Mouse (Mus musculus): ENCODE data around the gene Cbfa2t3. TPM values are rescaled to one million over a fixed set of nuclear protein-coding genes. Genes with fewer than 3 reads are reported as not detected.
A peak's percentile ranks its signal among the peaks of the same experiment; 100 is the strongest.

Cbfa2t3 gene
- polyA plus RNA-seq, 1 experiment from 2014 or later, result 27.7 TPM

DNA sequence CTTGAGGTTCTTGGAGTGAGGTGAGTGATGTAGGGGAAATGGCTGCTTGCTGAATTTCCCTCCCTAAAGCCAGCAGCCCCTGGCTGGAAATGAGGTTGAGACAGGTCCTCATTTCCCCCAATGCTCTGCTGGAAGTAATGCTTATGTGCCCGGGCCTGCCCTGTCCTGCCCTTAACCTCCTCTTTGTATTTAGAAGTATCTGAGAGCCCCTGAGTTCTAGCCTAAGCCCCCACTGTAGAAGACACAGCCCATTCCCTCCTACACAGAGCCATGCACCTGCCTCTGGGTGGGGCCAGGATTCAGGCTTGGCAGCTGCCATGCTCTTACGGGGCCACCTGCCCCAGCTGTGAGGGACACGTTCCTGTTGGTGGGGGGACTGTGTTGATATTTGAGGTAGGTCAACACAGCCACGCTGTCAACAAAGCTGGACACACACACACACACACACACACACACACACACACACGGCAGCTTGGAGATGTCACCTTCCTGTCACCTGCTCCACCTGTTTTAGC is 598 bp downstream of the Cbfa2t3 start:
- no peak for ATAC-seq (ENCODE audit: low FRiP score)
- no peaks in the 10 kb centered on the region for H3K4me1 ChIP-seq (replicated peaks; ENCODE audit: control insufficient read depth, insufficient read depth, low read length)
- WGBS, result 81% methylated on average over 5 of the region's 5 CpGs
- H3K4me3 ChIP-seq (replicated peaks; ENCODE audit: low read length), result no peak overlapping the region
- DNase-seq (ENCODE audit: low spot score), result no peak
- H3K27ac ChIP-seq, result no peak overlapping the region
- no peaks in the 10 kb centered on the region for H3K36me3 ChIP-seq (replicated peaks; ENCODE audit: control insufficient read depth, insufficient read depth)
- H3K9me3 ChIP-seq (ENCODE audit: control insufficient read depth, low read length), result no peaks in the 10 kb centered on the region
- H3K9ac ChIP-seq, result no peak overlapping the region
- H3K4me2 ChIP-seq (replicated peaks), result no peak overlapping the region
- no peaks in the 10 kb centered on the region for H3K27me3 ChIP-seq (ENCODE audit: control insufficient read depth, insufficient read depth, low read length)

DNA sequence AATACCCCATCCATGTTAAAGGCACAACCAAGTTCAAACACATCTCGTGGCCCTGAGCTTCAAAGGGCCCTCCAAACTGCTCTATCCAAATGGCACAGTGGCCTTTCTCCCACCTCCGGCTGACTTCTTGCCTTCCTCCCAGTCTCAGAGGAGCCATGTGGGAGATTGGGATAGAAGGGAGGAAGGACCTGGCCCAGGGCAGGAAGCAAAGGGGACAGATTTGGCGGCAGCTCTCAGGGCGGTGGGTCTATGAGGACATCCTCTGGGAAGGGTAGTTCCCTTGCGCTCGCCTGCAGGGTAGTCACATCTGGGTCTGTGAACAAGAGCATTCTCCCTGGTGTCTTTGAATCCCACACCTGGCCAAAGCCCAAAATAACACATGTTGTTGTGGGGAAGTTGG is 1.3 kb downstream of the Cbfa2t3 start:
- H3K36me3 ChIP-seq (replicated peaks; ENCODE audit: control insufficient read depth, insufficient read depth), result no peaks in the 10 kb centered on the region
- H3K4me3 ChIP-seq (replicated peaks; ENCODE audit: low read length), result no peak overlapping the region
- no peak for DNase-seq (ENCODE audit: low spot score)
- H3K4me1 ChIP-seq (replicated peaks; ENCODE audit: control insufficient read depth, insufficient read depth, low read length), result no peaks in the 10 kb centered on the region
- H3K27me3 ChIP-seq (ENCODE audit: control insufficient read depth, insufficient read depth, low read length), result no peaks in the 10 kb centered on the region
- no peak for ATAC-seq (ENCODE audit: low FRiP score)
- no peak overlapping the region for H3K4me2 ChIP-seq (replicated peaks)
- H3K27ac ChIP-seq, result no peak overlapping the region
- H3K9me3 ChIP-seq (ENCODE audit: control insufficient read depth, low read length), result no peaks in the 10 kb centered on the region
- no peak overlapping the region for H3K9ac ChIP-seq
- 90% methylated on average over 6 of the region's 6 CpGs for WGBS

DNA sequence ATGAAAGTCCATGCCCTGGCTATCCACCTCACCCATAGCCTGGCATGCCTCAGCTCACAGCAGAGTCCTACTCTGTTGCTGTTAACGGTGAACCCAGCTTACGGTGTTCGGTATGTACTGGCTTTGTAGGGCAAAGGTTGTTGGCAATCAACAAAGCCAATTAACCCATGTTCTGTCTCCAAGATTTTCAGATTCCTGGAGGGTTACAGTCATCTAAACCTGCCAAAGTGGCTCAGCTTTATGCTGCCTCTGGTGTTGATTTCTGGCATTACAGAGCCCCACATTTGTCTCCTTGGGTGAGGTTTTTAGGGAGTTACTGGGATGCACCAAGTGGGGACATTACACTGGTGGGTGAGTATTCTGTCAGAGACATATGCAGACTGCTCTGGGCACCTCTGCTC is 1.7 kb downstream of the Cbfa2t3 start:
- ATAC-seq (ENCODE audit: low FRiP score), result no peak
- 81% methylated on average over 3 of the region's 3 CpGs for WGBS

DNA sequence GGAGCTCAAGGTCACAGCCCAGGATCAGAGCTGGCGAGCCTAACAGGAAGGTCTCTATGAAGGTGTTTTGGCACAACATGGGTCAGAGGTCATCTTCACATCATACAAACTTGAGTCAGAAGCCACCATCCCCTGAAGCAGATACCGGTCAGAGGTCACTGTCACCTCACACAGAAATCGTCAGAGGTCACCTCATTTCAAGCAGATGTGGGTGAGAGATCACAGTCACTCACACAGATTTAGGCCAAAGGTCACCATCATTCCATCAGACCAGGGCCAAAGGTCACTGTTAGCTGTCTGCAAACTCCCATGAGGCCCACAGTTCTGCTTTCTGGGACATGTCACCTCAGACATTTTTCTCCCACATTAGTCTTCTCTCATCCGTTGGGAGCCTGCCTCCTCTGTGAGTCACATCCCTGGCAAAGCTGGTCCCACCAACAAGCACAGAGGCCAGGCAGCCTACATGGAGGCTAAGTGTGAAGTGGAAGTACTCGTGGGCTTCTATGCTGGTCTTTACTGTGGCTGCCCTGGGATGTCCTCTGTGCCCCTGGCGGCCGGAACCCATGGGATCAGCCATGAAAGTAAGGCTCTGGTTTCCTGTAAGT is 3.4 kb downstream of the Cbfa2t3 start:
- H3K4me3 ChIP-seq (replicated peaks; ENCODE audit: low read length), result no peak overlapping the region
- H3K36me3 ChIP-seq (replicated peaks; ENCODE audit: control insufficient read depth, insufficient read depth), result no peaks in the 10 kb centered on the region
- 66% methylated on average over 7 of the region's 7 CpGs for WGBS
- no peak overlapping the region for H3K4me2 ChIP-seq (replicated peaks)
- no peaks in the 10 kb centered on the region for H3K27me3 ChIP-seq (ENCODE audit: control insufficient read depth, insufficient read depth, low read length)
- no peak for DNase-seq (ENCODE audit: low spot score)
- H3K9me3 ChIP-seq (ENCODE audit: control insufficient read depth, low read length), result no peaks in the 10 kb centered on the region
- ATAC-seq (ENCODE audit: low FRiP score), result no peak
- no peak overlapping the region for H3K9ac ChIP-seq
- H3K27ac ChIP-seq, result no peak overlapping the region
- H3K4me1 ChIP-seq (replicated peaks; ENCODE audit: control insufficient read depth, insufficient read depth, low read length), result no peaks in the 10 kb centered on the region

More for the DNA sequence above, 1.7 kb downstream of the Cbfa2t3 start:
- no peak for DNase-seq (ENCODE audit: low spot score)
- H3K36me3 ChIP-seq (replicated peaks; ENCODE audit: control insufficient read depth, insufficient read depth), result no peaks in the 10 kb centered on the region
- no peaks in the 10 kb centered on the region for H3K27me3 ChIP-seq (ENCODE audit: control insufficient read depth, insufficient read depth, low read length)
- H3K9me3 ChIP-seq (ENCODE audit: control insufficient read depth, low read length), result no peaks in the 10 kb centered on the region
- H3K4me3 ChIP-seq (replicated peaks; ENCODE audit: low read length), result no peak overlapping the region
- no peak overlapping the region for H3K4me2 ChIP-seq (replicated peaks)
- no peak overlapping the region for H3K9ac ChIP-seq
- no peak overlapping the region for H3K27ac ChIP-seq
- H3K4me1 ChIP-seq (replicated peaks; ENCODE audit: control insufficient read depth, insufficient read depth, low read length), result no peaks in the 10 kb centered on the region

DNA sequence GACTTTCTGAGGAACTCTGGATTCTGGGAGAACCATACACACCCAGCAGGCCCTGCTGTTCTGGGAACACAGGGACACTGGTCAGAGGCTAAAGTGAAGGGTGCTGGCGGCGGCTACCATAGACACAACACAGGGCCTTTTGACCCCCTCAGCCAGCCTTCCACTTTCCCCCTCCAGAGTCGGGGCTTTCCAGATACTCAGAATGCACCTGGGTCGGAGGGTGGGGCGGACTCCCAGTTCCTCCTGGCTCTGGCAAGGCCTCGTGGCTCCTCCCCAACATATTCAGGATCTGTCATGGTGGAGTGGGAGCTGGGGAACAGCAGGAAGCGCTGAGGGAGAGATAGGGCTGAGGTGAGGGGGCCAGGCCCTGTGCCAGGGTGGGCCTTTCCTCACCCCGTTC is 6.8 kb downstream of the Cbfa2t3 start:
- H3K36me3 ChIP-seq (replicated peaks; ENCODE audit: control insufficient read depth, insufficient read depth), result no peaks in the 10 kb centered on the region
- H3K4me2 ChIP-seq (replicated peaks), result no peak overlapping the region
- H3K27me3 ChIP-seq (ENCODE audit: control insufficient read depth, insufficient read depth, low read length), result no peaks in the 10 kb centered on the region
- H3K4me1 ChIP-seq (replicated peaks; ENCODE audit: control insufficient read depth, insufficient read depth, low read length), result no peaks in the 10 kb centered on the region
- ATAC-seq (ENCODE audit: low FRiP score), result no peak
- DNase-seq (ENCODE audit: low spot score), result no peak
- no peak overlapping the region for H3K9ac ChIP-seq
- H3K9me3 ChIP-seq (ENCODE audit: control insufficient read depth, low read length), result no peaks in the 10 kb centered on the region
- H3K4me3 ChIP-seq (replicated peaks; ENCODE audit: low read length), result no peak overlapping the region
- 76% methylated on average over 8 of the region's 8 CpGs for WGBS
- no peak overlapping the region for H3K27ac ChIP-seq

DNA sequence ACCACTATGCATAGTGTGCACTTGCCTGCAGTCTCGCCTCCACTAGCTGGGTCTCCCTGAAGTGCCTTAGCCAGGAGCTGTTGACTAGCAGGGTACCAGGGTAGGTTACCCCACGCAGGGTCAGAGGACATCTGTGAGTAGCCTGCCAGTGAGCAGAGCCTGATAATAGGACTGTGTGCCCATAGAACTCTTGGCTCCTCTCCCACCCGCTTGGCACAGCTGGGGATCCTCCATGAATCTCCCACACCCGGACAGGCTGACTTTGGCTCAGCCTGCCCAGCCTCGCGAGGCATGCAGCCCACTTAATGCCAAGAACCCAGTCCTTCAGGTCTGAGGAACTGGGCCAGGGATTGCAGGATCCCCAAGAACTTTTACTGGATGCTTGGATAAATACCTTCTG is 7.9 kb downstream of the Cbfa2t3 start:
- no peaks in the 10 kb centered on the region for H3K27me3 ChIP-seq (ENCODE audit: control insufficient read depth, insufficient read depth, low read length)
- 0 out of 2 replicates have a peak, but pooled peaks cover 3% of the 10 kb centered on the region for H3K4me1 ChIP-seq (replicated peaks; ENCODE audit: control insufficient read depth, insufficient read depth, low read length)
- no peaks in the 10 kb centered on the region for H3K9me3 ChIP-seq (ENCODE audit: control insufficient read depth, low read length)
- WGBS, result 70% methylated on average over 6 of the region's 6 CpGs
- no peak overlapping the region for H3K4me3 ChIP-seq (replicated peaks; ENCODE audit: low read length)
- H3K27ac ChIP-seq, result no peak overlapping the region
- ATAC-seq (ENCODE audit: low FRiP score), result no peak
- H3K36me3 ChIP-seq (replicated peaks; ENCODE audit: control insufficient read depth, insufficient read depth), result no peaks in the 10 kb centered on the region
- H3K4me2 ChIP-seq (replicated peaks), result no peak overlapping the region
- H3K9ac ChIP-seq, result no peak overlapping the region
- peak; percentile 40 for DNase-seq (ENCODE audit: low spot score)

DNA sequence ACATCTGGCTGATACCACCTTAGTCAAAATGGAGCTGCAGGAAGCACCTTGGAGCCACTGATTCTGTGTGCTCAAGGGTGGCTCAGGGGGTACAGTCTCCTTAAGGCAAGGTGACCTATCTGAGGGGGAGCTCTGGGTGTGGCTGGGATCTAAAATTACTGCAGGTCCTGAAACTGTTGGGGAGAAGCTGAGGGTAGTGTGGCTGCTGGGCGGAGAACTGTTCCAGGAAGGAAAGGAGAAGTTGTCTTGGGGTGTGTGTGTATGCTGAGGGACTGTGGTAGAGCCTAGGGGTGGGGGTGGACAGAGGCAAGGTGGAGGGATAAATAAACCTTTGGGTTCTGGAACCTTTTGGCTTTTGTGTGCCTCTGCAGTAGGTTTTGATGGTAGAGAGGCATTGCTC is 9.6 kb downstream of the Cbfa2t3 start:
- Histone ChIP-seq H3K4me2 (replicated peaks) (no peak overlapping the region), H3K9ac (no peak overlapping the region), H3K36me3 (replicated peaks; ENCODE audit: control insufficient read depth, insufficient read depth) (no peaks in the 10 kb centered on the region), H3K4me1 (replicated peaks; ENCODE audit: control insufficient read depth, insufficient read depth, low read length) (0 out of 2 replicates have a peak, but pooled peaks cover 3% of the 10 kb centered on the region), H3K9me3 (ENCODE audit: control insufficient read depth, low read length) (no peaks in the 10 kb centered on the region), H3K4me3 (replicated peaks; ENCODE audit: low read length) (no peak overlapping the region), H3K27me3 (ENCODE audit: control insufficient read depth, insufficient read depth, low read length) (no peaks in the 10 kb centered on the region), H3K27ac (no peak overlapping the region)
- 94% methylated on average over 1 of the region's 1 CpGs for whole genome bisulfite sequencing
- DNase-seq (ENCODE audit: low spot score), result no peak
- no peak for ATAC-seq (ENCODE audit: low FRiP score)

DNA sequence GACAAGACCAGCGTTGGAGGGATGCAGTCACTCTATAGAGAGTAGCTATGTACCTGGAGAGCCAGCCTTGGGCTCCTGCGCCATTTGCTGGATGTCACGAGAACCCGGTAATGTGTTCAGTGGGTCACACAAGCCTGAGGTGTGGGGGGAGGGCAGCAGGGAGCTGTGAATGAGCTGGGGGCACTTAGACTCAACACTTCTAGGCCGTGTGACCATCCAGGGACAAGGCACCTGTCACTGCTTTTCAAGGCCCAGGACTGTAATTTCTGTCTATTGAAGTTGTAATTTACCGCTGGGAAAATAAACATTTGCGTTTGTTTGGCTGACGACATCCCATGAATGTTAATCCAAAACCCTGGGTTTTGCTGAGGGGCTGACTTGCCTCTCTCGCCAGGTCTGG is 12.0 kb downstream of the Cbfa2t3 start:
- no peaks in the 10 kb centered on the region for H3K9me3 ChIP-seq (ENCODE audit: control insufficient read depth, low read length)
- no peaks in the 10 kb centered on the region for H3K27me3 ChIP-seq (ENCODE audit: control insufficient read depth, insufficient read depth, low read length)
- H3K9ac ChIP-seq, result no peak overlapping the region
- DNase-seq (ENCODE audit: low spot score), result no peak
- H3K27ac ChIP-seq, result no peak overlapping the region
- H3K4me2 ChIP-seq (replicated peaks), result no peak overlapping the region
- no peaks in the 10 kb centered on the region for H3K36me3 ChIP-seq (replicated peaks; ENCODE audit: control insufficient read depth, insufficient read depth)
- no peak for ATAC-seq (ENCODE audit: low FRiP score)
- no peak overlapping the region for H3K4me3 ChIP-seq (replicated peaks; ENCODE audit: low read length)
- 0 out of 2 replicates have a peak, but pooled peaks cover 3% of the 10 kb centered on the region for H3K4me1 ChIP-seq (replicated peaks; ENCODE audit: control insufficient read depth, insufficient read depth, low read length)
- 73% methylated on average over 9 of the region's 9 CpGs for WGBS

DNA sequence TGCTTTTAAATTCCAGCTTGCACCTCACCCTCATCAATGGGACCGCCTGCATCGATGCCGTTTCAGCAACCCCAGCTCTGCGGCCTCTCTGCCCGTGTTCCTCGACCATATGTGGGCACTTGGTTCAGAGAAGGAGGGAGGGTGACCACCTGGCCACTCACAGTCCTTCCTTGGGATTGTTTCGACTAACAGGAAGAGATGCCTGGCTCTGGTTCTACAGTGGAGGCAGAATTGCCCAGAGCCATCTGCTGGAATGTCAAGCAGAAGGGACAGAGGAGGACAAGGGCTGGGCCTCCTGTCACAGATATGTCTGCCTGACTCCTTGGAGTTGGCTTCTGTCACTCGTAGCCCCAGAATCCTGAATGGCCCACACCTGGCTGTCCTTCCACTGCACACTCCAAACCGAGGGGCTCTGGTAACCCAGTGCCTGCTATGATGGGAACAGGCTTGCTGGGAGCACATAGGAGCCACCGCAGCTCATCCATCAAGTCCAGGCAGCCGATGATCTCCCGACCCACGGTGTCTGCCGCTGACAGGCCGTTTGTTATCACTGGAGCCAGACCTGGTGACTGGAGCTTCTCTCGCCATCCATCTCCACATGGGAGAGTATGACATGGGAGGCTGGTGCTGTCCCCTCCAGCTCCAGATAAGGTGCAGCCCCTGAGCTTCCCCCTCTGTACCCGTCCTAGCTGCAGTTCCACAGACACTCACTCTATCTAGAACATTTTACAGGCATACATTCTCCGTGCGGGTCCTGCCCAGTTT is 13.6 kb downstream of the Cbfa2t3 start:
- Histone ChIP-seq H3K9ac (no peak overlapping the region), H3K4me3 (replicated peaks; ENCODE audit: low read length) (no peak overlapping the region), H3K36me3 (replicated peaks; ENCODE audit: control insufficient read depth, insufficient read depth) (no peaks in the 10 kb centered on the region), H3K27me3 (ENCODE audit: control insufficient read depth, insufficient read depth, low read length) (no peaks in the 10 kb centered on the region), H3K4me1 (replicated peaks; ENCODE audit: control insufficient read depth, insufficient read depth, low read length) (peaks cover 8% of the 10 kb centered on the region; the same call in 1 of the 2 replicates), H3K27ac (no peak overlapping the region), H3K4me2 (replicated peaks) (no peak overlapping the region), H3K9me3 (ENCODE audit: control insufficient read depth, low read length) (no peaks in the 10 kb centered on the region)
- ATAC-seq (ENCODE audit: low FRiP score) (peak; percentile 27; the same call in 1 of the 2 replicates), DNase-seq (ENCODE audit: low spot score) (no peak)
- 69% methylated on average over 19 of the region's 19 CpGs for WGBS
